Mouse (Mus musculus) liver, embryonic 14.5 days (tissue): Measurements from ENCODE around the gene Ltb4r2.

Source experiments
- CTCF ChIP-seq: IDR thresholded peaks from 2 replicates; pipeline ENCODE4 v1.5.1; 2016; ENCODE audit warnings: antibody characterized with exemption, low read depth, control low read depth
- EP300 ChIP-seq: IDR thresholded peaks from 2 replicates; pipeline ENCODE4 v1.6.1; 2016; ENCODE audit warnings: antibody characterized with exemption, low read depth

DNA sequence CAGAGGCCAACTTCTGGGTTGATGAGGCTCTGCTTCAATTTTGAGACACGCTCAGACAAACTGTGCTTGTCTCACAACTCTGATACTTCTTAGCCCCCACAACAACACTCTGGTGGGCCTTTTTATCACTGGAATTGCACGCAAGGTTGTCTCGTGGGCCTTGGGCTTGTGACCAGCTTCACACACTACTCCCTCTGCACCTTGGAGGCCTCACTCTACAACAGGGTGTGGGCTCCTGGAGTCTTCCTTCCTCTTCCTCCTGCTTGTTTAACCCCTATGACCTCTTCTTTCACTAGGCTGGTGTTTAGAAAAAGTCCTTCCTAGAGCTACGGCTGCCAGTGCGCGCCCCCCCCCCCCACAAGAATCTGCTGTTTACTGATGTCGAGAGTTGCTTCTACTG lies 15.5 kb downstream of the Ltb4r2 start:
- TF ChIP-seq CTCF (no peak), EP300 (no peak)
